Mouse (Mus musculus) 3134 (cell line): ENCODE data around the gene Cybc1.
A peak's percentile ranks its signal among the peaks of the same experiment; 100 is the strongest.

Experiments
- DNase-seq: peaks from one replicate; pipeline ENCODE4 v3.0.0-alpha.2; 2011; ENCODE audit warnings: low spot score; ENCODE audit not compliant: insufficient read length; ENCODE audit errors: extremely low read depth

Gene Cybc1

DNA sequence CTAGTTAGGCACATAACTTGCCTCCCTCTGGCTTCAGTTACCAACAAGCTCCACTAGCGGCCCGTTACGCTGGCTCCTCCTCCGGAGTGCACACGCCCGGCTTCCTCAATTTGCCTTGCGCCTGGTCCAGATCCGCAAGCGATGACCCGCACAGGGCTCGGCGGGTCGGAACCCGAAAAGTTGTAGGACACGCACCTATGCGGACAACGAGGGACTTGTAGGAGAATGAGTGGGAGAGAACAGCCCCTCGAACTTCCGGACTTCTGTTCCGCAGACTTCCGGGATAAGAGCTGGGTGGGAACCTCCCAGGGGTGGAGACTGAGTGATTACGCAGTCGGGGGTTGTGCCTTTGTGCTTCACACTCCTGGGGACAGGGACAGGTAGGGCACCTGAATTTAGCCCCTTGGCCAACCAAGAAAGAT is at the start of gene Cybc1:
Cybc1 (minus strand) TSS at position 305 of the 422 bp plus-strand sequence.
- peak; percentile 91 for DNase-seq

GRCm38 (mm10) chr11:121278011-121278410 is 48.9 kb upstream of the Cybc1 start:
- no peak for DNase-seq

DNA sequence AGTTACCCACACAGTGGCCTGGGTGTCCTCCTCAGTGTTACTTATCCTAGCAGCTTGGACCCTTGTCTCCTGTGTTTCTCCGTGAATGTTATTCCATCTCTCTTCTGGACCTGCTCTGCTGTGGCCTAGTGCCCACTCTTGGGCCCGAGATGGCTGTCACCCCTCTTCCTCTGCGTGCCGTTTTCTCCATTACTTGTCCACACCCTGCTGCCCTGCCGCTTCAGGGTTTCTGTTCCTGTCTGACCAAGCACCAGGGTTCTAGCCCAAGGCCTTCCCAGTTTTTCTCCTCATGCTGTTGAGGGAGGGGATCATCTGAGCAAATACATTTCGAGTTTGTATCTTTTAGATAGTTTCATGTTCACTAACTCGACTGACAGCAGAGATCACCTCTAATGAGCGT is 48.4 kb upstream of the Cybc1 start:
- no peak for DNase-seq

GRCm38 (mm10) chr11:121261074-121261473 is 32.0 kb upstream of the Cybc1 start:
- no peak for DNase-seq

GRCm38 (mm10) chr11:121260211-121260906 is 31.2 kb upstream of the Cybc1 start:
- DNase-seq, result peak; percentile 63

GRCm38 (mm10) chr11:121259160-121260100 is 30.3 kb upstream of the Cybc1 start, which contains the start of gene Foxk2:
Gene Foxk2 (plus strand): TSS chr11:121259990.
- peak; percentile 92 for DNase-seq

GRCm38 (mm10) chr11:121250196-121250595 is 21.1 kb upstream of the Cybc1 start:
- no peak for DNase-seq

- no peak for DNase-seq
Measured at GRCm38 (mm10) chr11:121239669-121240068, 10.5 kb upstream of the Cybc1 start.

GRCm38 (mm10) chr11:121237345-121238128 is 8.4 kb upstream of the Cybc1 start:
- no peak for DNase-seq

DNA sequence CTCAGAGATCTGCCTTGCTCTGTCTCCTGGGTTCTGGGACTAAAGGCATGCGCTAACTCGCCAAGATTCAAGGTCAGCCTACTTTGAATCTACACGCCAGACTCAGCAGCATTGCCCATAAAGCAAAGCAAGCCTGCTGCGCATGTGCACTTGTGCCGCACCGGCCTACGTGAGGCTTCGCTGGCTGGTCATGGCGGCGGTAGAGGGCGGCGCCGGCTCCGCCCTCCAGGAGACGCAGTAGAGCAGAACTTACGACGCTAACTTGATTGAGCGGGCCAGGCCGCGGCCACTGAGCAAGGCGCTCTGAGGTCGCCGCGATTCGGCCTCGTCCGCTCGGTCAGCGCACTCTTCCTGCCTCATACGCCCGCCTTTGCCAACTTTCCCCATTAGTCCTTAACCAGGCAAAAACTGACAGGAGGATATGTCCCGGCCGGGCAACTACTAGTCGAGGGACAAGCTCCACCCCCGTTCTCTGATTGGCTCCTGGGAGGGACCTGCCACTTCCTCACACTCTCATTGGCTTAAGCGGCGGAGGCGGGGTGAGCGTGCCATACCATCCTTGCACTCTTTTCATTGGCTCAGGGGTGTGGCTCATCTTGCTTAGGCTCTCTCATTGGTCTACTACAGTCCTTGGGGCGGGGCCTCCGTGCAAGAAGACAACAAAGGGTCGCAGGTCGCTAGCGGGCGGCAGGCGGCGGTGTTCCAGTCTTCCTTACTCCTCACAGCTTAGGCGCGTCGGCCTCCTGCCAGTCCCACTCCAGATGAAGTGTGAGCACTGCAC is 7.6 kb upstream of the Cybc1 start, which contains the start of gene Narf:
Narf (plus strand) TSS at position 690 of the 781 bp plus-strand sequence.
- DNase-seq, result peak; percentile 100

- peak; percentile 50 for DNase-seq
Measured at GRCm38 (mm10) chr11:121235475-121236238, 6.5 kb upstream of the Cybc1 start.

- no peak for DNase-seq
Measured at GRCm38 (mm10) chr11:121232706-121233105, 3.6 kb upstream of the Cybc1 start.

- DNase-seq, result no peak
Measured at GRCm38 (mm10) chr11:121231628-121232291, 2.6 kb upstream of the Cybc1 start.

- no peak for DNase-seq
Measured at GRCm38 (mm10) chr11:121231191-121231590, 2.1 kb upstream of the Cybc1 start.

- DNase-seq, result no peak
Measured at GRCm38 (mm10) chr11:121228129-121229017, 749 bp downstream of the Cybc1 start.

DNA sequence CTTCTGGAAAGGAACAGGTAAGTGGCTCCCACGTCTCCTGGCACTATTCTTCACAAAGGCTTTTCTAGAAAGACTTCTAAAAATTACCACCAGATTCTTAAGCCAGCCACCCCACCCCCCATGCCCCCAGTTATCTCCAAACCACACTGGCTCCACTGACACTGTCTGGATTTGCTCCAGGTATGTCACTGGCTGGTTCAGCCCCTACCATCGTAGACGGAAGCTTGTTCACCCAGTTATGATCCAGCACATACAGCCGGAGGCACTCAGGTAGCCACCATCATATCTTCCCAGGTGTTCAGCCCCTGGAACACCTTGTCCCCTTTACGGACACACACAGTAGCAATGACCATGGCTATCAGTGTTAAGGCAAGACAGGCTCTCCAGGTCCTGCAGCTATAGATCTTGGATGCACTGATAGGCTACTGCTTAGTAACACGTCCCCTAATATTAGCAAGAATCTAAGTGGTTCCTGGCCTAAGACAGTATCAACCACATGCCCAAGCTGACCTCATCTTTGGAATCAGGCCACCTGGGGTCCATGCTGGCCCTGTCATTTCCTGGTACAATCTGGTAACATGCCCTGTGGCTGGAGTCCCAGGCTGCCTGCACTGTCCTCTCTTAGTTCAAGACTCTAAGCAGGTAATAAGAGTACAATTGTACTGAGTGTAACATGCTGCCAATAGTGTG is 7.7 kb downstream of the Cybc1 start:
- DNase-seq, result no peak

DNA sequence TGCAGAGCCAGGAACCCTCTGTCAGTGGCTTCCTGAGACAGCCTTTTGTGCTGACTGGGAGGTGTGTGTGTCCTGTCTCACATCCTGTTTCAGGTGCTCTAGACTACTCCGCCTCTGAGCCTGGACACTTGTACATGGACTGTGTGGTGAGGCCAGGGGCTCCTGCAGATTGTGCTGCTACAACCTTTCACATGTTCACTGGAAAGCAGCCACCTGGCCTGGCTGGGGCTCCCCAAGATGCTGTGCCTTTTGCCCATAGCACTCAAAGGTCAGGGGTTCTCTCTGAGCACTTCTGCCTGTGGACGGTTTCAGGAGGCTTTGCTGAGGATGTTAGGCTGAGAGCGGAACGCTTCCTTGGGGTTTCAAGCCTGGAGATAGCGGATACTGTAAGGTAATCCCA is 8.4 kb downstream of the Cybc1 start:
- no peak for DNase-seq
